Mouse (Mus musculus) left cerebral cortex, adult 9 months (tissue): ENCODE measurements around the gene Vps13d.

Experiments used
- DNase-seq, 2 experiments: peaks; one replicate each; pipeline ENCODE4 v3.0.0; 2022; ENCODE audit warnings: low spot score in 2 of 2

Gene Vps13d

GRCm38 (mm10) chr4:145004176-145004575, 190.6 kb downstream of the Vps13d start:
- no peak for DNase-seq

GRCm38 (mm10) chr4:145002733-145003132, 192.1 kb downstream of the Vps13d start:
- no peak for DNase-seq

- no peak for DNase-seq
These were observed 194.9 kb downstream of the Vps13d start for GRCm38 (mm10) chr4:144999903-145000382.

GRCm38 (mm10) chr4:144999572-144999880, 195.3 kb downstream of the Vps13d start:
- DNase-seq: no peak

- DNase-seq: no peak
These were observed 195.8 kb downstream of the Vps13d start for GRCm38 (mm10) chr4:144998808-144999571.

- DNase-seq: no peak
These were observed 196.7 kb downstream of the Vps13d start for GRCm38 (mm10) chr4:144997887-144998658.

GRCm38 (mm10) chr4:144996996-144997820, 197.6 kb downstream of the Vps13d start:
- DNase-seq: no peak

GRCm38 (mm10) chr4:144995826-144996225, 199.0 kb downstream of the Vps13d start:
- DNase-seq: no peak

- DNase-seq: no peak
These were observed 201.5 kb downstream of the Vps13d start for GRCm38 (mm10) chr4:144993047-144993917.

- no peak for DNase-seq
These were observed 202.4 kb downstream of the Vps13d start for GRCm38 (mm10) chr4:144992413-144992812.

GRCm38 (mm10) chr4:144988443-144989206, 206.2 kb downstream of the Vps13d start:
- no peak for DNase-seq

- no peak for DNase-seq
These were observed 208.6 kb downstream of the Vps13d start for GRCm38 (mm10) chr4:144986016-144986805.

GRCm38 (mm10) chr4:144983821-144984371, 210.9 kb downstream of the Vps13d start:
- DNase-seq: no peak

- DNase-seq: no peak
These were observed 211.5 kb downstream of the Vps13d start for GRCm38 (mm10) chr4:144983228-144983744.

GRCm38 (mm10) chr4:144980811-144981551, 213.8 kb downstream of the Vps13d start:
- DNase-seq: peak in 1 of 2 experiments; percentile 38

- no peak for DNase-seq
These were observed 214.7 kb downstream of the Vps13d start for GRCm38 (mm10) chr4:144980110-144980509.

- DNase-seq: no peak
These were observed 216.8 kb downstream of the Vps13d start for GRCm38 (mm10) chr4:144978039-144978438.

- no peak for DNase-seq
These were observed 217.7 kb downstream of the Vps13d start for GRCm38 (mm10) chr4:144977057-144977456.
